Mouse (Mus musculus) fibroblast of lung, adult 2 months (primary cell): ENCODE data around the gene Crocc.

Source experiments
- DNase-seq: peaks from one replicate; pipeline ENCODE4 v3.0.0-alpha.2; 2011; ENCODE audit warnings: low read depth

Gene Crocc

GRCm38 (mm10) chr4:141060426-141061301 lies at the start of gene Crocc:
Gene Crocc (minus strand): TSS chr4:141060550.
- peak; percentile 97 for DNase-seq

- peak; percentile 42 for DNase-seq
Observed at GRCm38 (mm10) chr4:141108196-141108732, 47.9 kb upstream of the Crocc start.

GRCm38 (mm10) chr4:141106526-141107183 lies 46.3 kb upstream of the Crocc start:
- DNase-seq, result no peak

- DNase-seq, result no peak
Observed at GRCm38 (mm10) chr4:141101855-141102254, 41.5 kb upstream of the Crocc start.

- DNase-seq, result no peak
Observed at GRCm38 (mm10) chr4:141101291-141101690, 40.9 kb upstream of the Crocc start.

GRCm38 (mm10) chr4:141099956-141100355 lies 39.6 kb upstream of the Crocc start:
- DNase-seq, result no peak

- DNase-seq, result no peak
Observed at GRCm38 (mm10) chr4:141098935-141099334, 38.6 kb upstream of the Crocc start.

DNA sequence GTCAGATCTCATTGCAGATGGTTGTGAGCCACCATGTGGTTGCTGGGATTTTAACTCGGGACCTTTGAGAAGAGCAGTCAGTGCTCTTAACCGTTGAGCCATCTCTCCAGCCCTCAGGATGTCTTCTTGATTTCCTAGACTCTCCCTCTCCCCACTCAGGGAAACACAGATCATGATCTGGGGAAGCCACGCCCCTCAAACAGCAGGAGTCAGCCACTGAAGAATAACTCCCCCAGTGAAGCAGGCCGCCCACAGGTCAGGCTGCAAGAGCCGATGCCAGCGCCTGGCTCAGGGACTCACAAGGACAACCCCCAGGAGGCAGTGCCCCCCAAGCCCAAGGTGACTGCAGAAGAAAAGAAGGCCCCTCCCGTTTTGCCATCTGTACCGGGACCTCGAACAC lies 36.4 kb upstream of the Crocc start:
- no peak for DNase-seq

GRCm38 (mm10) chr4:141095016-141095415 lies 34.7 kb upstream of the Crocc start:
- DNase-seq, result no peak

GRCm38 (mm10) chr4:141088714-141089113 lies 28.4 kb upstream of the Crocc start:
- DNase-seq, result no peak

GRCm38 (mm10) chr4:141088033-141088432 lies 27.7 kb upstream of the Crocc start, which contains the start of gene Spata21:
Gene Spata21 (plus strand): TSS chr4:141088333.
- no peak for DNase-seq

DNA sequence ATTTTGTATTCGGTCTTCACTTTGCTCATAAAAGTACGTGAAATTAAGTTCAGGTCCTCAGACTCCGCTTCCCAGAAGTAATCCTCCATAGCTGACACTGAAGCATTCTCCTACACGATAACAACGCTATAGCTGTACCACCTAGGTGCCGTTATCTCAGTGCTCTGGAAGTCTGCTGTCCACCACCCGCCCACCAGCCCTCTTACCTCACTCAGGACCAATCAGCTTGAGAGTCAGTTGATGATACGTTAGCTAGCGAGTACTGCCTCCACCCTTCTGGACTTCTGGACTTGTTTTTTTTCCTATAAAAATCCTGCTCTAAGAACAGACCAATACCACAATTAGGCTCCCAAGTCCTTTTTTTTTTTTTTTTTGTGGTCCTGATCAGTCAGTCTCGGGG lies 26.5 kb upstream of the Crocc start:
- DNase-seq, result no peak

DNA sequence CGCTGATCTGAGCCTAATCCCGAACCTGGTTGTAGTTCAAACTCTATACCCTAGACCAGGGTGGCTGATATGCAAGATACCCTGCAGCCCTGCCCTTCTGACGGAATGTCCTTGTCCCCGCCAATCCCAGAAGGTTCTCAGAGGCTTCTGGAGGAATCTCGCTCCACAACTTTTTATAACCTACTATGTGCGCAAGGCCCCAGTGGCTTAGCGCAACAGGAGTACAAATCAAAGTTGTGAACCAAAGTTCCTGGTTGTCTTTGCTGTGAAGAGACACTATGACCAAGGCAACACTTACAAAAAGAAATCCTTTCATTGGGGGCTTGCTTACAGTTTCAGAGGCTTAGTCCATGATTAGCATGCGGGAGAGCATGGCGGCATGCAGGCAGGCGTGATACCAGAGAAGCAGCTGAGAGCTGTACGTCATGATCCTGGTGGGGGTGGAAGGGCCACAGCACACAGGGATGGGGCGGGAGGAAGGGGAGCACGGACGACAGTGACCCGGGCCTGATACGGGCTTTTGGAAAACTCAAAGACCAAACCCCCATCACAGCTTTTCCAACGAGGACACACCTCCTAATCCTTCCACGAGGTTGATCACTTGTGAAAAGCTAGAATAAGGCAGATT lies 18.3 kb upstream of the Crocc start:
- DNase-seq, result no peak

DNA sequence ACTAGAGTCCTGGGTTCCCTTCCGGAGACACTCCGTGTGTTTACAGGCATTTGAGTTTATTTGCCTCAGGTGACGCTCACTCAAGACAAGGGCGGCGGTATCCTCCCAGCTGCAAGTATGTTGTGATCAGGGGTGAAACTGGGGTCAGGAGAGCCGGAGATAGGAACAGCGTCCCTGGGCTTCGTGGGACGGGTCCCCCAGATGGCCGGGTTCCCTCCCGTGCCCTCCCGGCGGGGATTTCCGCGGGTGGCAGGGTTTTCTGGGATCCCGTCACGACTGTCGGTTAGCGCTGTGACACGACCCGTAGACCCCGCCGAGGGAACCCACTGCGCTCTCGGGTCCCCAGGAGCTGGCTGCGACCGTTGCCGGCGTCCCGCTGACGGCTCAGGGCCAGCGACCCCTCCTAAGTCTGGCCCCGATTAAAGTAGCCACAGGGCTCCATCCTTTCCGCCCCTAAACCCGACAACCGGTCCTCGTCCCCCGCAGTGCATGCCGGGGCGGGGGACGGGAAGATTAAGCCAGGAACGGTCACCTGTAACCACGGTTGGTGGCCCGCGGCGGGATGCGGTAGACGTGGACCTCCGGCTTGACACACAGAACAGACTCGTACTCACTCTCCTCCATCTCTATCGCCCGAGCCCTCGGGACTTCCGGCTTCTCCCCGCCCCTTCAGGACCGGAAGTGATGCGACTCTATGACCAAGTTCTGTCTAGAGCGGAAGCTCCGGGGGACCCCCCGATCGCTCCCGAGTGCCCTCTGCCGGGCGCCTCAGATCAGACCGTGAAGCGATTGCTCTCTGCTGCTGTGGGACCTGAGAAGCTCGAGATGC lies 17.5 kb upstream of the Crocc start, which contains the start of gene Necap2:
Gene Necap2 (minus strand): TSS at position 677 of the 829 bp plus-strand sequence.
- peak; percentile 66 for DNase-seq

DNA sequence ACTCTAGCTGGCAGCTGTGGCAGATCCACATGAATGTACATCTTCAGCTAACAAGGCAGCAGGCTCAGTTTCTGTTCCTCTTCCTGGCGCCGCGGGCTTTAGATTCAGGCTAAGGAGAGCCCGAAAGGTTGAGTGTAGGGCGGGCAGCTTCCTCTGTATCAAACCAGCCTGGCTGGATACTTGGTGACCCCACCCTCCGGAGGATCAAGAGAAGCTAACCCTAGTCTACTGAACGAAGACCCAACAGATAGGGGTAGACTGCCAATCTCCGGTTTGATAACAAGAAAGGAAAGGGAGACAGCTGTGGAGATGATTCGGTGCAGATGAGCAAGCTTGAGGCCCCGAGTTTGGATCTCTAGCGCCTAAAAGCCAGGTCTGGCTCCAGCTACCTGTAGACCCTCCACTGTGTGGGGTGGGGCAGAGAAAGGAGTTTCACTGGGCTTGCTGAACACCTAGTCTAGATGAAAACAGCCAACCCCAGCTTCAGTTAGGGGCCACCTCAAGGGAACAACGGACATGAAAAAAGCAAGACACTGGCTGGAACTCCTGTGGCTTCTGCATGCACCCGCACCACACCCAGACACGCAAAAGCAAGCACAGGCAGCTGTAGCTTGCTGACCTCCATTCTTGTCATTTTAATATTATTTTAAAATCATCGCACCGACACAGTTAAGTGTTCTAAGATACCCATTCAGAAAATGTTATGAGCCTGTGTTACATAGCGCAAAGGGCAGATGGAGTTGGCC lies 16.6 kb upstream of the Crocc start:
- DNase-seq, result no peak

GRCm38 (mm10) chr4:141074109-141074508 lies 13.8 kb upstream of the Crocc start:
- no peak for DNase-seq

- no peak for DNase-seq
Observed at GRCm38 (mm10) chr4:141073661-141074060, 13.3 kb upstream of the Crocc start.

- no peak for DNase-seq
Observed at GRCm38 (mm10) chr4:141072502-141072901, 12.2 kb upstream of the Crocc start.

- no peak for DNase-seq
Observed at GRCm38 (mm10) chr4:141069731-141070130, 9.4 kb upstream of the Crocc start.

DNA sequence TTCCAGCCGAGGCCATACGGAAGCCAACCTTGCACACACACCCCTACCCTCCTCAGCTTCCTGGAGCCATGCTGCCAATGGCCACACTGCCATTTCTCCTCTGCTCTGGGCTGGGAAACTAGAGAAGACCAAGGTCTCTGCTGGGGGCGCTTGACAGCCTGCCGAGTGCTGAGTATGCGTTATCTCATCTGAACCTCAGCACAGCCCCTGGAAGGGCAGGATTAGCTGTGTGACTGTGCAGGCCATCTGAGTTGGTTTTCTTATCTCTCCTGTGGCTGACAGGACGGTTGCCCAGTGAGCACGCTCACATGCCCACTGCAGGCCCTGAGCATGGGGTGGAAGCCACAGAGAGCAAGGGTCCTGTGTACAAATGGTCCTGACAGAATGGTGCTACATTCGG lies 8.3 kb upstream of the Crocc start:
- DNase-seq, result no peak

- no peak for DNase-seq
Observed at GRCm38 (mm10) chr4:141067516-141068046, 7.2 kb upstream of the Crocc start.
